In genomic region chr16:9985041-9985440, GRCm38 (mm10) we compare ENCODE assay signal across 18 mouse cellular contexts. TPM values are rescaled to one million over a fixed set of nuclear protein-coding genes. Genes with fewer than 3 reads are reported as not detected.
"Had no signal": no experiment of that assay in that cellular context is flagged by ENCODE, and none has a peak within 500 bp of the region (broad histone marks: within the 10 kb centered on the region; RNA-seq: fewer than 3 reads in every experiment).

No protein-coding gene starts in this region.

- DNase-seq: kidney, adult 18-20 months; lung, embryonic 14.5 days; lung, postnatal 14 days; retina, postnatal 1 day; right cerebral cortex, postnatal 25 days; thymus, postnatal 36 days had no signal

- H3K4me1 ChIP-seq: intestine, embryonic 15.5 days; limb, embryonic 10.5 days; liver, embryonic 15.5 days; megakaryocyte, embryonic 14.5 days; midbrain, embryonic 15.5 days; neural tube, embryonic 13.5 days had no signal

- H3K9me3 ChIP-seq: intestine, embryonic 15.5 days; limb, embryonic 10.5 days; liver, embryonic 15.5 days; megakaryocyte, embryonic 14.5 days; midbrain, embryonic 15.5 days; neural tube, embryonic 13.5 days had no signal

- H3K9ac ChIP-seq: intestine, embryonic 15.5 days; liver, embryonic 15.5 days; lung, embryonic 14.5 days; midbrain, embryonic 15.5 days; neural tube, embryonic 13.5 days had no signal

- H3K27ac ChIP-seq: intestine, embryonic 15.5 days; left cerebral cortex, adult 2 months; limb, embryonic 10.5 days; liver, embryonic 15.5 days; macrophage; midbrain, embryonic 15.5 days; neural tube, embryonic 13.5 days had no signal

- H3K4me2 ChIP-seq: intestine, embryonic 15.5 days; liver, embryonic 11.5 days; liver, embryonic 15.5 days; lung, embryonic 14.5 days; midbrain, embryonic 11.5 days; midbrain, embryonic 15.5 days; neural tube, embryonic 13.5 days had no signal

- H3K27me3 ChIP-seq: intestine, embryonic 15.5 days; liver, embryonic 15.5 days; megakaryocyte, embryonic 14.5 days; midbrain, embryonic 15.5 days; neural tube, embryonic 13.5 days had no signal

- H3K36me3 ChIP-seq: intestine, embryonic 15.5 days; limb, embryonic 10.5 days; liver, embryonic 15.5 days; midbrain, embryonic 15.5 days; neural tube, embryonic 13.5 days had no signal

- ATAC-seq: intestine, embryonic 15.5 days; midbrain, embryonic 15.5 days had no signal

- H3K4me3 ChIP-seq: intestine, embryonic 15.5 days; left cerebral cortex, adult 2 months; limb, embryonic 10.5 days; liver, embryonic 15.5 days; megakaryocyte, embryonic 14.5 days; midbrain, embryonic 15.5 days; neural tube, embryonic 13.5 days had no signal

RNA-seq across cellular contexts. Expression of gene Grin2a, which starts 10.3 kb away (rescaled TPM):
- total RNA-seq: monocyte, adult 5-6 weeks had no signal
- polyA plus RNA-seq: liver, embryonic 15.5 days; macrophage; thymus, postnatal 0 days had no signal
